Mouse (Mus musculus) G1E (cell line): ENCODE data around the gene Ica1l. TPM values are rescaled to one million over a fixed set of nuclear protein-coding genes. Genes with fewer than 3 reads are reported as not detected.

Experiments
- ATAC-seq: 2 replicates; pipeline ENCODE4 v1.8.0; 2016; ENCODE audit warnings: mild to moderate bottlenecking; ENCODE audit not compliant: insufficient number of reproducible peaks, poor library complexity, low FRiP score, severe bottlenecking; ENCODE audit errors: extremely low read depth
- DNase-seq: peaks from one replicate; pipeline ENCODE4 v3.0.0; 2012; ENCODE audit warnings: low spot score
- H3K27me3 ChIP-seq: 2 replicates; pipeline ENCODE4 v1.6.1; 2012; ENCODE audit warnings: mild to moderate bottlenecking, low read length, inconsistent platforms; ENCODE audit not compliant: insufficient read depth
- H3K36me3 ChIP-seq: replicated peaks from 2 replicates; pipeline ENCODE3; 2012; ENCODE audit warnings: mild to moderate bottlenecking, inconsistent platforms
- H3K4me1 ChIP-seq: 2 replicates; pipeline ENCODE4 v1.6.1; 2012; ENCODE audit warnings: low read depth, low read length, inconsistent platforms, mixed read lengths; ENCODE audit not compliant: insufficient read depth
- H3K4me3 ChIP-seq: 2 replicates; pipeline ENCODE4 v1.5.1; 2012; ENCODE audit warnings: low read depth, mild to moderate bottlenecking, inconsistent platforms, low read length, moderate library complexity, mixed read lengths
- H3K9me3 ChIP-seq: replicated peaks from 2 replicates; pipeline ENCODE4 v1.6.1; 2012; ENCODE audit warnings: inconsistent platforms
- CTCF ChIP-seq: IDR thresholded peaks from 2 replicates; pipeline ENCODE4 v1.5.1; 2012; ENCODE audit warnings: low read depth, low read length, inconsistent platforms, mixed read lengths
- GATA1 ChIP-seq: IDR thresholded peaks from 2 replicates; pipeline ENCODE4 v1.6.1; 2012; ENCODE audit warnings: borderline replicate concordance, low read length, inconsistent platforms, mixed read lengths
- GATA2 ChIP-seq: IDR thresholded peaks from 2 replicates; pipeline ENCODE4 v1.6.1; 2012; ENCODE audit warnings: low read depth, low read length, inconsistent platforms, borderline replicate concordance
- POLR2AphosphoS5 ChIP-seq: IDR thresholded peaks from 2 replicates; pipeline ENCODE4 v1.6.1; 2012; ENCODE audit warnings: low read depth, low read length, inconsistent platforms; ENCODE audit not compliant: insufficient replicate concordance
- TAL1 ChIP-seq: conservative IDR thresholded peaks from 2 replicates; pipeline ENCODE4 v1.6.1; 2012; ENCODE audit warnings: low read depth, low read length, inconsistent platforms, mixed read lengths
- polyA plus RNA-seq: library from polyadenylated mRNA; stranded (reverse); fragments of >175 nt; gene quantifications from 2 replicates; pipeline ENCODE4 v1.2.3, GENCODE M21; 2012
- total RNA-seq, 2 experiments: library from RNA; stranded (forward) in 1 of 2; stranded (reverse) in 1 of 2; fragments of 200-1000 nt in 1 of 2; fragments of >200 nt in 1 of 2; fragmentation: Nextera tagmentation in 1 of 2; gene quantifications; 2 replicates each; pipeline ENCODE4 v1.2.3; 2014 to 2017

The Ica1l gene
- total and polyA plus RNA-seq, 3 experiments = 2.2 to 9.6 (median 9.0) TPM

- Histone ChIP-seq H3K36me3 (peaks cover 3% of the 10 kb centered on the region), H3K4me1 (peaks cover 13% of the 10 kb centered on the region), H3K27me3 (peaks cover 7% of the 10 kb centered on the region), H3K9me3 (peaks cover 18% of the 10 kb centered on the region), H3K4me3 (no peak overlapping the region)
- DNase-seq (no peak), ATAC-seq (no peak)
- TF ChIP-seq TAL1 (no peak), GATA1 (no peak), POLR2AphosphoS5 (no peak), CTCF (no peak), GATA2 (no peak)
Measured at GRCm38 (mm10) chr1:60044595-60044994, 1.6 kb upstream of the Ica1l start.

GRCm38 (mm10) chr1:60042398-60042795, 587 bp downstream of the Ica1l start:
- no peak for ATAC-seq
- no peaks in the 10 kb centered on the region for H3K36me3 ChIP-seq

GRCm38 (mm10) chr1:60035044-60035443, 7.9 kb downstream of the Ica1l start:
- Histone ChIP-seq H3K4me1 (peaks cover 10% of the 10 kb centered on the region), H3K36me3 (no peaks in the 10 kb centered on the region), H3K27me3 (no peaks in the 10 kb centered on the region), H3K9me3 (no peaks in the 10 kb centered on the region), H3K4me3 (no peak overlapping the region)
- no peak for DNase-seq
- no peak for ATAC-seq
- TF ChIP-seq GATA2 = no peak
- TF ChIP-seq TAL1 = no peak
- TF ChIP-seq CTCF = no peak
- no peak for TF ChIP-seq GATA1
- no peak for TF ChIP-seq POLR2AphosphoS5

More at GRCm38 (mm10) chr1:60042398-60042795, 587 bp downstream of the Ica1l start:
- peaks cover 8% of the 10 kb centered on the region for H3K9me3 ChIP-seq
- H3K4me3 ChIP-seq = peak overlapping the region; percentile 77
- peaks cover 7% of the 10 kb centered on the region for H3K27me3 ChIP-seq
- H3K4me1 ChIP-seq = peaks cover 14% of the 10 kb centered on the region
- DNase-seq = no peak
- TF ChIP-seq GATA1 (no peak), GATA2 (no peak), TAL1 (no peak), CTCF (no peak), POLR2AphosphoS5 (no peak)

DNA sequence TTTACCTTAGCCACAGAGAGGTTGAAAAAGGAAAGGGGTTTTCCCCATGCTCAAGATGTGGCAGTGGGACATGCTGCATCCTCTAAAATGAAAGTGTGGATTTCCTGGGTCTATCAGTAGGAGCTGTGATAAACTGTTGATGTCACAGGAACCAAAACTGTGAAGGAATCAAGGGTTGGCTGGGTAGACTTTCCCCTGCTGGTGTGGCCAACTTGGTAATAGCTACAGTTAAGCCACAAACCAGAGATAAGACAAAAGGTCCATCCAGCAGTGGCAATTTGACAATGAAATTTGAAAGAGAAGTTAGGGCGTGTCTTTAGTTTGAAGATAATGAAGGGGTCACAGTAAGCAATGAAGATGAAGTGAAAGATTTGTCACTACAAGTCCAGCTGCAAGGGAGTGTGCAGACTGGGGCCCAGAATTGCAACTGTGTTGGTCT, 25.9 kb downstream of the Ica1l start:
- Histone ChIP-seq H3K36me3 (peaks cover 8% of the 10 kb centered on the region), H3K27me3 (no peaks in the 10 kb centered on the region), H3K4me1 (peaks cover 58% of the 10 kb centered on the region), H3K9me3 (no peaks in the 10 kb centered on the region), H3K4me3 (peak overlapping the region; percentile 18; the same call in 1 of the 2 replicates)
- peak; percentile 86 for ATAC-seq
- no peak for TF ChIP-seq GATA2
- TF ChIP-seq GATA1 = no peak
- TF ChIP-seq CTCF = no peak
- TF ChIP-seq TAL1 = no peak
- TF ChIP-seq POLR2AphosphoS5 = no peak
- DNase-seq = peak; percentile 70

DNA sequence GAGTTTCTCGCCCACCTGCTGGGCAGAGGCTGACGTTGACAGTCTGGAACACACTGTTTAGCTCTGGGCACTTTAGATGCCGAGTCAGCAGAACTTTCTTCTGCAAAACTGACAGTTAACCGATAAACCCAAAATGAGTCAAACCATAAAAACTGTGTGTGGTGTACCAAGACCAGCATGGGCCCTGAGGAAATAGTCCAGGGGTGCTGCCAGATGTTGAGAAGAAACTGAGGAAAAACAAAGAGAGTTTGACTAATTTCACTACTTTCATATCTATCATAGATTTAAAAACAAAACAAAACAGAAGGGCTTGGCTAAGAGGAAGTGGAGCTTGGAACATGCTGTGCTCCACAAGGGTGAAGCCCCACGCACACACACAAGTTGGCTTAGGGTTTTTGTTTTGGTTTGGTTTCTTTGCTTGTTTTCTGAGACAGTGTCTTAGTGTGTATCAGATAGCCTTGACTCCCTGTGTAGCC, 26.8 kb downstream of the Ica1l start:
- no peak for TF ChIP-seq GATA1
- Histone ChIP-seq H3K36me3 (peaks cover 15% of the 10 kb centered on the region), H3K4me3 (peak overlapping the region; percentile 40; the same call in 1 of the 2 replicates), H3K4me1 (peaks cover 65% of the 10 kb centered on the region), H3K27me3 (no peaks in the 10 kb centered on the region), H3K9me3 (no peaks in the 10 kb centered on the region)
- no peak for ATAC-seq
- no peak for DNase-seq

DNA sequence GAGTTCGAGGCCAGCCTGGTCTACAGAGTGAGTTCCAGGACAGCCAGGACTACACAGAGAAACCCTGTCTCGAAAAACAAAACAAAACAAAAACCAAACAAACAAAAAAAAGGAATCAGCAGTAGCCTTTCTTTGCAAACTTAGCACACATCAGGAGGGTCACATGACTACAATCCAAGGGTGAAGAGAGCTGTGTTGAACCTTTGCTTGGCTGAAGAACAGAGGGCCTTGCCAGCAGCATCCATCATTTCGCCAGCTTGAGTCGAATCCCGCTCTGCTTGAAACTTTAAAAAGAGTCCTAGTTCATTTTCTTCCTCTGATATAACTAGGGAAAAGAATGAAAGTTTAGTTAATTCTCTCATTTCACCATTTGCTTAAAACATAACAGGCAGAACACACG, 27.5 kb downstream of the Ica1l start:
- peaks cover 68% of the 10 kb centered on the region for H3K4me1 ChIP-seq
- peaks cover 17% of the 10 kb centered on the region for H3K36me3 ChIP-seq
- no peaks in the 10 kb centered on the region for H3K9me3 ChIP-seq
- H3K27me3 ChIP-seq = no peaks in the 10 kb centered on the region
- no peak for DNase-seq
- peak overlapping the region; percentile 40; the same call in 1 of the 2 replicates for H3K4me3 ChIP-seq
- no peak for TF ChIP-seq GATA1
- TF ChIP-seq TAL1 = no peak
- no peak for TF ChIP-seq CTCF
- no peak for TF ChIP-seq POLR2AphosphoS5
- TF ChIP-seq GATA2 = no peak
- no peak for ATAC-seq

DNA sequence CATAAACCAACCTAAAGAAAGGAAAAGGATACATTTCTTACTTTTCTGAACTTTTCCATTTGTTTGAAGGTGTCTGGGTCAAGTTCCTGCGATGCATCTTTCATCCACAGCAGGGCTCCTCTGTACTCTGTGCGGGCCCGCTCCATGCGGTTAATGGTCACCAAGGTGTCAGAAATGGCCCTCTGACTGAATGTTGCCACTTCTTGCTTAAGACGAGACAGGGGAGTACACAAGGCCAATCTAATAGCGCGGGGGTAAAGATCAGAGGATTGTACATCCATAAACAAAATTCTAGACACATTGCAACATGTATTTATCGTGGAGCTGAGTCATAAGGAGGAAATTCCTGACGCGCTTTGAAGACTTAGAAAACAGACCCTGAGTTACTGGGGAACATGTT, 29.2 kb downstream of the Ica1l start:
- ATAC-seq = no peak

More for the DNA sequence above, 29.2 kb downstream of the Ica1l start:
- Histone ChIP-seq H3K4me3 (no peak overlapping the region), H3K36me3 (peaks cover 22% of the 10 kb centered on the region), H3K4me1 (peaks cover 65% of the 10 kb centered on the region), H3K9me3 (no peaks in the 10 kb centered on the region), H3K27me3 (no peaks in the 10 kb centered on the region)
- TF ChIP-seq TAL1 (no peak), POLR2AphosphoS5 (no peak)
- no peak for DNase-seq
